Mouse (Mus musculus) thymus, adult 2 months (tissue): ENCODE data around the gene Idh3a.
"Not testable (repeated sequence)": the region's sequence is repeated elsewhere in the genome, so short reads cannot be mapped to it uniquely, and the experiment has no call there.

ENCODE experiments used
- CTCF ChIP-seq: fragments of 200-500 bp; IDR thresholded peaks from 2 replicates; pipeline ENCODE4 v1.5.1; 2012; ENCODE audit warnings: mild to moderate bottlenecking, control low read depth, low read length, moderate library complexity, borderline replicate concordance; ENCODE audit not compliant: control insufficient read depth, poor library complexity, insufficient read depth; ENCODE audit errors: extremely low read depth
- POLR2A ChIP-seq: fragments of 200-500 bp; IDR thresholded peaks from 2 replicates; pipeline ENCODE4 v1.6.1; 2012; ENCODE audit warnings: mild to moderate bottlenecking, low read length, control low read depth, moderate library complexity; ENCODE audit not compliant: control insufficient read depth, poor library complexity, insufficient read depth; ENCODE audit errors: extremely low read depth

DNA sequence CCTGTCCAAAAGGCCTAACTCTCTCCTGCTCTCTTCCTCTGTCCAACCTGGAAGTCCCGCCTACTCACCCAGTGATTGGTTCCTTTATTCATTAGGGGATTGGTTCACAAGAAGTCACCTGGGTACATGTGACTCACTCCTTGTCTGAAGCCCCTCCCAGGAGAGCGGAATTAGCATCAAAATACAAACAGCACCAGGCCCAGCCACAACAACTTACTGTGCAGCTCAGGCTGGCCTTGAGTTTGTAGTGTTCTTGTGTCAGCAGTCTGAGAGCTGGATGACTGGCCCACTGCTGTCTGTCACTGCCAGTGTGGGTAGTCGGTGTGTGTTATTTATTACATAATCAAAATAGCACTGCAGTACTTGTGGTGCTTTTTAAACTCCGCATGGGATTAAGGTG is 7.5 kb downstream of the Idh3a start:
- TF ChIP-seq POLR2A, CTCF: not testable (repeated sequence)
